Mouse (Mus musculus): ENCODE data around the gene Slc1a3.
A peak's percentile ranks its signal among the peaks of the same experiment; 100 is the strongest.

GRCm38 (mm10) chr15:8633375-8633774 is 77.2 kb downstream of the Slc1a3 start:
- TF ChIP-seq MAZ (IDR thresholded peaks at IDR 0.05; ENCODE audit: low read depth, low read length) (no peak), CTCF (conservative IDR thresholded peaks at IDR 0.05 in 1 of 2, IDR thresholded peaks at IDR 0.05 in 1 of 2; ENCODE audit: low read depth in 2 of 2, low read length in 2 of 2) (peak; percentile 81 to 89), ZC3H11A (IDR thresholded peaks at IDR 0.05; ENCODE audit: low read depth, low read length) (no peak)
